Mouse (Mus musculus): ENCODE results near the gene Elf2.
A peak's percentile ranks its signal among the peaks of the same experiment; 100 is the strongest.

GRCm38 (mm10) chr3:51228038-51228820, 112.2 kb downstream of the Elf2 start:
- peak; percentile 42 for TF ChIP-seq CTCF (conservative IDR thresholded peaks at IDR 0.05; ENCODE audit: low read length)
- TF ChIP-seq NANOG (IDR thresholded peaks at IDR 0.05; ENCODE audit: borderline replicate concordance, low read length), result no peak

All from E14TG2a.4 (cell line).